Mouse (Mus musculus) embryonic stem cell, embryonic (primary cell): ENCODE data around the gene Ceacam19.

Source experiments
- CTCF ChIA-PET, 4 experiments: fragments of 300-600 bp in 2 of 4; fragments of 350-600 bp in 2 of 4; sonication (Branson Sonifier 250); formaldehyde crosslinking; loops; one replicate each; lab custom pipeline; 2022; ENCODE audit warnings: inconsistent platforms in 2 of 4; lab: Charles Lee
- POLR2A ChIA-PET, 4 experiments: fragments of 300-600 bp in 2 of 4; fragments of 350-600 bp in 2 of 4; sonication (Branson Sonifier 250); formaldehyde crosslinking; loops; one replicate each; lab custom pipeline; 2022; ENCODE audit warnings: antibody characterized with exemption in 4 of 4, inconsistent platforms in 1 of 4; lab: Charles Lee

Gene Ceacam19

DNA sequence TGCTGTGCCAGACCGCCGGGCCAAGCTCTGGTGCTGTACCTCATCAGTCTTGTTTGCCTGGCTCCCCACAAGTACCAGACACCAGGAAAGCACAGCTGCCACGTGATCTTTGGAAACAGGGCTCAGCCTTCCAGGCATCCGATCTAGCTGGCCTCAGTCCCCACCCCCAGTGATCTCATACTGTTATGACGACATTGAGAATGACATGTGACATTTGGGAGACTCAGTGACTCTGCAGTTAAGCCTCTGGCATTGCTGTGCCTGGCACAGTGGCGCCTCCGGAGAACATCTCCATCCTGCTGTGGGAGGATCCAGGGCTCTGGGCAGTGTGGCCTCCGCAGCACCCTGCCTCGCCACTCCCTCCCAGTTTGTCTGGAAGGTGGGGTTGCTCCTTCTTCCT lies 55.9 kb downstream of the Ceacam19 start:
- ChIA-PET POLR2A (interaction anchor here in 3 of 4 experiments (0.5 to 4.5 kb wide), 21 partner anchors 8 to 868 kb away, joined by 3 to 21 read pairs (median 4); partner anchors contain the start of gene Bcl3 (in 3 of the 3)), CTCF (interaction anchor here in 3 of 4 experiments (0.5 to 1.9 kb wide), 8 partner anchors 28 to 165 kb away, joined by 3 to 5 read pairs (median 4); no protein-coding TSS in a partner anchor)

DNA sequence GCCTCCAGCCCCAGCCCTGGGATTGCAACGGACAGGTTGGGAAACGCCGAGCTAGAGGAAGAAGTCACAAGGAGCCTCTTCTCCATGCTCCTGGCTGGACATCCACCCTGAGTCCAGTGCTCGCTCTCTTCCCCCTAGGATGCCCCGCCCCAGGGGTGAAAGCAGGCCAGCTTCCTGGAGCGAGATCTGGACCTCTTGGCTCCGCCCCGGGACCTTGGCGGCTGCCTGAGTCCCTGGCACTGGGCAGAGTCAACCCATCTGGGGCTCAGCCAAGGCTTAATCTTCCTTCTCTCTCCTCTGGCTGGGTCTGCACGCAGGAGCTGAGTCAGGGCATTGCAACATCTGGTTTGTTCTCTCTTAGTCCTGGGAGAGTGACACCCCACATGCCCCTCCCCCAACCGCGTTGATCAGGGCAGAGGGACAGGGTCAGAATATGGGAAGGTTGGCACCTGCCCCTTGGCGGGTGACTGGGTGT lies 57.0 kb downstream of the Ceacam19 start:
- POLR2A ChIA-PET, result interaction anchor here in 3 of 4 experiments (0.6 to 4.5 kb wide), 22 partner anchors 8 to 115 kb away, joined by 3 to 21 read pairs (median 4); partner anchors contain the start of gene Bcl3 (in 2 of the 3)
- CTCF ChIA-PET, result interaction anchor here in 3 of 4 experiments (0.6 to 2.3 kb wide), 12 partner anchors 12 to 315 kb away, joined by 3 to 10 read pairs (median 4); no protein-coding TSS in a partner anchor

DNA sequence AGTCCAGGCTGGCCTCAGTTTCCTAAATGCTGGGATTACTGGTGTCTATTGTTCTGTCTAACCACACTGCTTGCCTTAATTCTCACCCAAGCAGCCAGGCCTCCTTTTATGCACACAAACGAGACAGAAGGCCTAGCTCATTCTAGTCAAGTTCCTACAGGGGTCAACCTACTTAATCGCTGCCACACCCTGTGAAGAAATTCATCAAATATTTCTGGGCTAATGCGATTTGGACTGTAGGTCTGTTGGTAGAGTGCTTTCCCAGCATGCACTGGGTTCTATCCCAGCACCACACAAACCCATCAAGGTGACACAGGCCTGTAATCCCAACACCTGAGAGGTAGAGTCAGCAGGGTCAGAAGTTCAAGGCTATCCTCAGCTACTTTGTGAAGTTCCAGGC lies 58.1 kb downstream of the Ceacam19 start:
- CTCF ChIA-PET, result interaction anchor here in 3 of 4 experiments (0.6 to 2.3 kb wide), 13 partner anchors 13 to 127 kb away, joined by 3 to 10 read pairs (median 3); partner anchors contain the start of gene Bcam (in 1 of the 3)
- POLR2A ChIA-PET, result interaction anchor here (0.7 to 4.5 kb wide), 14 partner anchors 11 to 60 kb away, joined by 3 to 21 read pairs (median 4); no protein-coding TSS in a partner anchor

GRCm38 (mm10) chr7:19826756-19827155 lies 61.0 kb downstream of the Ceacam19 start:
- POLR2A ChIA-PET, result interaction anchor here in 3 of 4 experiments (0.6 to 7.3 kb wide), 13 partner anchors 9 to 198 kb away, joined by 3 to 171 read pairs (median 4); partner anchors contain the start of gene Relb (in 1 of the 3)
- CTCF ChIA-PET, result interaction anchor here (0.6 to 1.3 kb wide), 8 partner anchors 21 to 63 kb away, joined by 3 to 6 read pairs (median 3); no protein-coding TSS in a partner anchor
